Mouse (Mus musculus): Measurements from ENCODE around the gene Camk2n2. TPM values are rescaled to one million over a fixed set of nuclear protein-coding genes. Genes with fewer than 3 reads are reported as not detected.

Gene Camk2n2
- polyA plus RNA-seq, 2 experiments from 2014 or later: not detected

GRCm38 (mm10) chr16:20610501-20611356 lies 10.4 kb downstream of the Camk2n2 start:
- ATAC-seq: peak; percentile 73

- no peak for ATAC-seq
Measured at GRCm38 (mm10) chr16:20604705-20605104, 16.4 kb downstream of the Camk2n2 start.

- no peak for ATAC-seq
Measured at GRCm38 (mm10) chr16:20600511-20600910, 20.6 kb downstream of the Camk2n2 start.

GRCm38 (mm10) chr16:20596687-20597441 lies 24.2 kb downstream of the Camk2n2 start:
- no peak for ATAC-seq

- no peak for ATAC-seq
Measured at GRCm38 (mm10) chr16:20595737-20596136, 25.4 kb downstream of the Camk2n2 start.

- ATAC-seq: no peak
Measured at GRCm38 (mm10) chr16:20595060-20595673, 25.9 kb downstream of the Camk2n2 start.

GRCm38 (mm10) chr16:20591076-20591705 lies 29.9 kb downstream of the Camk2n2 start:
- no peak for ATAC-seq

GRCm38 (mm10) chr16:20590680-20591038 lies 30.4 kb downstream of the Camk2n2 start:
- no peak for ATAC-seq

- no peak for ATAC-seq
Measured at GRCm38 (mm10) chr16:20589939-20590679, 31.0 kb downstream of the Camk2n2 start.

GRCm38 (mm10) chr16:20589366-20589938 lies 31.6 kb downstream of the Camk2n2 start, which contains the start of gene Vwa5b2:
Gene Vwa5b2, plus strand, starts transcription at chr16:20589471.
- no peak for ATAC-seq

Other genes with a start within 250 kb of the Camk2n2 start
- gene Abcc5, start 194.9 kb downstream of the Camk2n2 start, polyA plus RNA-seq (2017; shearing (Covaris generic)): 10 to 100 TPM; 36.6 to 41.9 TPM
- gene Eif2b5, start 122.5 kb downstream of the Camk2n2 start, polyA plus RNA-seq (2017; shearing (Covaris generic)): 10 to 100 TPM; 12.0 to 16.3 TPM
- 10 to 100 TPM; 14.7 to 17.8 TPM for gene Dvl3, start 104.3 kb downstream of the Camk2n2 start, polyA plus RNA-seq (2017; shearing (Covaris generic))
- 100 to 1,000 TPM; 452 to 618 TPM for gene Ap2m1, start 85.8 kb downstream of the Camk2n2 start, polyA plus RNA-seq (2017; shearing (Covaris generic))
- gene Abcf3, start 72.7 kb downstream of the Camk2n2 start, polyA plus RNA-seq (2017; shearing (Covaris generic)): 10 to 100 TPM; 74.2 to 95.0 TPM
- gene Vwa5b2, start 31.8 kb downstream of the Camk2n2 start, polyA plus RNA-seq (2017; shearing (Covaris generic)): under 1 TPM in 1 of 2 experiments, not detected in 1; 0.16 TPM
- 10 to 100 TPM; 18.8 to 21.6 TPM for gene Eef1akmt4, start 9.7 kb downstream of the Camk2n2 start, polyA plus RNA-seq (2017; shearing (Covaris generic))
- gene Gm49333, start 9.7 kb downstream of the Camk2n2 start, polyA plus RNA-seq (2017; shearing (Covaris generic)): not detected
- 10 to 100 TPM; 31.9 to 41.6 TPM for gene Alg3, start 9.6 kb downstream of the Camk2n2 start, polyA plus RNA-seq (2017; shearing (Covaris generic))
- not detected for gene Ece2, start 8.5 kb upstream of the Camk2n2 start, polyA plus RNA-seq (2017; shearing (Covaris generic))
- 100 to 1,000 TPM; 179 to 222 TPM for gene Psmd2, start 30.4 kb upstream of the Camk2n2 start, polyA plus RNA-seq (2017; shearing (Covaris generic))
- 10 to 100 TPM; 56.0 to 66.6 TPM for gene Eif4g1, start 47.0 kb upstream of the Camk2n2 start, polyA plus RNA-seq (2017; shearing (Covaris generic))
- gene Fam131a, start 72.0 kb upstream of the Camk2n2 start, polyA plus RNA-seq (2017; shearing (Covaris generic)): under 1 TPM; 0.34 to 0.59 TPM
- 10 to 100 TPM; 59.3 to 62.4 TPM for gene Polr2h, start 96.4 kb upstream of the Camk2n2 start, polyA plus RNA-seq (2017; shearing (Covaris generic))
- 1 to 10 TPM; 1.4 to 1.7 TPM for gene Clcn2, start 96.5 kb upstream of the Camk2n2 start, polyA plus RNA-seq (2017; shearing (Covaris generic))
- not detected for gene Chrd, start 111.8 kb upstream of the Camk2n2 start, polyA plus RNA-seq (2017; shearing (Covaris generic))
- gene Thpo, start 113.2 kb upstream of the Camk2n2 start, polyA plus RNA-seq (2017; shearing (Covaris generic)): not detected

All from CD4-positive, CD25-positive, alpha-beta regulatory T cell, adult 4 months (primary cell).